Mouse (Mus musculus) intestine, embryonic 14.5 days (tissue): ENCODE measurements around the gene Fbxl14. TPM values are rescaled to one million over a fixed set of nuclear protein-coding genes. Genes with fewer than 3 reads are reported as not detected.
A peak's percentile ranks its signal among the peaks of the same experiment; 100 is the strongest.
"Not testable (repeated sequence)": the region's sequence is repeated elsewhere in the genome, so short reads cannot be mapped to it uniquely, and the experiment has no call there.

ENCODE experiments used
- ATAC-seq: fragments of 200-750 bp; cut with Nextera tagmentation; replicated peaks from 2 replicates; pipeline ENCODE4 v1.8.0; 2017; ENCODE audit warnings: low read depth, moderate number of reproducible peaks, moderate TSS enrichment, moderate library complexity; ENCODE audit not compliant: low FRiP score, low TSS enrichment
- DNase-seq: peaks from one replicate; pipeline ENCODE4 v3.0.0-alpha.2; 2018; ENCODE audit warnings: low spot score
- H3K27ac ChIP-seq: fragments of 300-500 bp; sonication (generic); 2 replicates; pipeline ENCODE4 v1.5.1; 2014; ENCODE audit warnings: low read depth, mild to moderate bottlenecking, control low read depth
- H3K27me3 ChIP-seq: fragments of 300-500 bp; sonication (generic); replicated peaks from 2 replicates; pipeline ENCODE4 v1.6.1; 2014; ENCODE audit warnings: low read length, control low read depth; ENCODE audit not compliant: control insufficient read depth, insufficient read depth
- H3K36me3 ChIP-seq: fragments of 300-500 bp; sonication (generic); 2 replicates; pipeline ENCODE4 v1.6.1; 2014; ENCODE audit warnings: low read length, control low read depth; ENCODE audit not compliant: control insufficient read depth, insufficient read depth
- H3K4me1 ChIP-seq: fragments of 300-500 bp; sonication (generic); replicated peaks from 2 replicates; pipeline ENCODE4 v1.6.1; 2014; ENCODE audit warnings: low read length, control low read depth, mixed read lengths; ENCODE audit not compliant: control insufficient read depth, insufficient read depth
- H3K4me2 ChIP-seq: fragments of 300-500 bp; sonication (generic); 2 replicates; pipeline ENCODE4 v1.6.1; 2014; ENCODE audit warnings: low read length
- H3K4me3 ChIP-seq: fragments of 300-500 bp; sonication (generic); 2 replicates; pipeline ENCODE4 v1.5.1; 2014; ENCODE audit warnings: low read depth, low read length, control low read depth, mixed read lengths
- H3K9ac ChIP-seq: fragments of 300-500 bp; sonication (generic); 2 replicates; pipeline ENCODE4 v1.6.1; 2014; ENCODE audit warnings: mild to moderate bottlenecking, low read length
- H3K9me3 ChIP-seq: fragments of 300-500 bp; sonication (generic); 2 replicates; pipeline ENCODE4 v1.6.1; 2016; ENCODE audit warnings: low read length, control low read depth; ENCODE audit not compliant: control insufficient read depth
- WGBS: fragments of 180-500 bp; shearing (Covaris S2); extraction: QIAGEN DNeasy Blood & Tissue Kit; methylation state at CpG from one replicate; pipeline ENCODE4 v1.1.7; 2014; 5-methylcytosine and 5-hydroxymethylcytosine counted together
- polyA plus RNA-seq: library from polyadenylated mRNA; unstranded; fragments of >200 nt; fragmentation: Nextera tagmentation; extraction: Ambion mirVana; gene quantifications from 2 replicates; pipeline ENCODE4 v1.2.1, GENCODE M21; 2014

Gene Fbxl14
- polyA plus RNA-seq, 1 experiment from 2014 or later = 6.4 TPM

DNA sequence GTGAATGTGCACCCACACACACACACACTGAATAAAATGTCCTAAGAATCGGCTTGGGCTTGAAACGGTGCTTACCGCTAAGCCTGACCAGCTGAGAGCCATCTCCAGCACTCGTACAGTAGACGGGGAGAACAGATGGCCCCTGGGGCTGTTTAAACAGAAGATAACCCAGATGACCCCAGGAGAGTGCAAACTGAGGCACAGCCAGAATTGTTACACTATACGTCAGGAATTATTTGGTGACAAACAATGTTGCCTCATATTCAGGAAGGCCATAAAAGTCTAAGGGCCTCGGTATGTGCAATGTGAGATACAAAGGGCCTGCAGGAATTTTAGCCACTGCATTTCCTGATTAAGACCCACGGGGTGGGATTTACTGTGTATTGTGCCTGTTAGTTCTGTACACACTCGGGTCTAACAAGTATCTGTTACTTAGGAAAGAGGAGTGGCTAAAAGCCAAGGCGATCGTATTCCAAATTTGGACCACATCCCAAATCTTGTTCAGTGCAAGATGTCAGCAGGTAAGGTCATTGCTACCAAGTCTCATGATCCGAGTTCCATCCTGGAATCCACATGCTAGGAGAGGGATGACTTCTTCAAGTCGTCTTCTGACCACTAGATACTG, 1.7 kb upstream of the Fbxl14 start:
- Histone ChIP-seq H3K36me3 (no peaks in the 10 kb centered on the region), H3K4me2 (peak overlapping the region; percentile 96), H3K27me3 (no peaks in the 10 kb centered on the region), H3K9me3 (no peaks in the 10 kb centered on the region), H3K27ac (0 out of 2 replicates have a peak overlapping the region, but pooled peaks have one; percentile 99), H3K4me3 (no peak overlapping the region), H3K9ac (no peak overlapping the region), H3K4me1 (peaks cover 24% of the 10 kb centered on the region)
- 20% methylated on average over 13 of the region's 13 CpGs for WGBS
- ATAC-seq (no peak), DNase-seq (no peak)

DNA sequence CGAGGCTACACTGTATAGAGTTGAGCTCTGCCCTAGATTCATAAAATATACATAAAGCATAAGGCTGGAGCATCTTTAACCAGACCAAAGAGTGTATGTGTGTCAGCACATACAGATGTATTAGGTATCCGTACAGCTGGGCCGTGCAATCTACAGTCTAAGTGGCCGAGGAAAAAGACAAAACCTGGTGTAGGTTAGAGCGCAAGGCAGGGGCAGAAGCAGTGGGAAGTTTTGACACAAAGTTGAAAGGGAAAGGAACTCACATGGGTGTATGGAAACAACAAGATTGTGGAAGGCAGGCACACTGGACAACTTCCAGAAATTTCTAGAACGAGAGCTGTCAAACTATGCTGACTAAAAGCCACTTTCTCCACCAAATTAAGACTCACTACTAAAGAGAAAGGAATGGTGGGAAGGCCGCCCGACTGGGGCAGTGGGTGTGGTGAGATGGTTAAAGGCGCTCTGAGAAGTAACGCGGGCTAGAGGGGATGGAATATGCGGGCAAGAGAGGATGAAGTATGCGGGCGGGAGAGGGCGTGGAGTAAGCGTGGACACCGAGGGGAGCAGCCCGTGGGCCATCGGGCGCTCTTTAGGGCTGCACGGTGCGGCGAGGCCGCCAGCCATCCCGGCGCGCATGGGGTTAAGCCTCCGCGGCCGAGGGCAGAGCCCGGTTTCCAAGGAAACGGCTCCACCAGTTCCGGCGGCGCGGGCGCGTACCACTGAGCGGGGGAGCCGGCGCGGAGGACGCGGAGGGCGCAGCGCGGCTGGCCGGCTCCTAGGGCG, 717 bp upstream of the Fbxl14 start:
- H3K4me1 ChIP-seq = peaks cover 30% of the 10 kb centered on the region
- H3K4me2 ChIP-seq = peak overlapping the region; percentile 96
- H3K27me3 ChIP-seq = no peaks in the 10 kb centered on the region
- H3K4me3 ChIP-seq = peak overlapping the region; percentile 81
- WGBS = 1% methylated on average over 49 of the region's 49 CpGs
- H3K36me3 ChIP-seq = peaks cover 5% of the 10 kb centered on the region
- peak overlapping the region; percentile 95 for H3K9ac ChIP-seq
- ATAC-seq (peak; percentile 92), DNase-seq (peak; percentile 88)
- peak overlapping the region; percentile 99 for H3K27ac ChIP-seq
- H3K9me3 ChIP-seq = no peaks in the 10 kb centered on the region

GRCm38 (mm10) chr6:119479876-119480705, 623 bp downstream of the Fbxl14 start:
- peaks cover 7% of the 10 kb centered on the region for H3K36me3 ChIP-seq
- peak overlapping the region; percentile 99 for H3K27ac ChIP-seq
- ATAC-seq (peak; percentile 37), DNase-seq (peak; percentile 84)
- under 1% methylated on average over 70 of the region's 70 CpGs for WGBS
- peak overlapping the region; percentile 96 for H3K4me2 ChIP-seq
- H3K9ac ChIP-seq = peak overlapping the region; percentile 95
- H3K9me3 ChIP-seq = no peaks in the 10 kb centered on the region
- H3K27me3 ChIP-seq = no peaks in the 10 kb centered on the region
- H3K4me1 ChIP-seq = peaks cover 39% of the 10 kb centered on the region
- H3K4me3 ChIP-seq = peak overlapping the region; percentile 81

DNA sequence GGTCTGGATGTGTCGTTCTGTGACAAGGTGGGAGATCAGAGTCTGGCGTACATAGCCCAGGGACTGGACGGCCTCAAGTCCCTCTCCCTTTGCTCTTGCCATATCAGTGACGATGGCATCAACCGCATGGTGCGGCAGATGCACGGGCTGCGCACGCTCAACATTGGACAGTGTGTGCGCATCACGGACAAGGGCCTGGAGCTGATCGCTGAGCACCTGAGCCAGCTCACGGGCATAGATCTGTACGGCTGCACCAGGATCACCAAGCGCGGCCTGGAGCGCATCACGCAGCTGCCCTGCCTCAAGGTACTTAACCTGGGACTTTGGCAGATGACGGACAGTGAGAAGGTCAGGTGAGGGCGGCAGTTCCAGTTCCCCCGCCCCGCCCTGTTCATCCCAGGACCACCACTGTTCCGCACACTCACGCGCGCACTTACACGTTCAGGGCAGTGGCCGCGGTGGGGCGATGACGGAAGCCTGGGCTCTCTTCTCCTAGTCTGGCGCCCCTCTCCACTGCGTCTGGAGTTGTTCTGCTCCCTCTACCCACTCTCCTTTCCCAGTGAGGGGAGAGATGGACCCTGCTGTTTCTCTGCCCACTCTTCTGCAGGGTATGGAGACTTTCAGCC, 1.4 kb downstream of the Fbxl14 start:
- no peaks in the 10 kb centered on the region for H3K9me3 ChIP-seq
- peaks cover 46% of the 10 kb centered on the region for H3K4me1 ChIP-seq
- DNase-seq = peak; percentile 80
- no peak for ATAC-seq
- H3K4me2 ChIP-seq = peak overlapping the region; percentile 96
- H3K27ac ChIP-seq = no peak overlapping the region
- WGBS = 1% methylated on average over 33 of the region's 33 CpGs
- H3K9ac ChIP-seq = peak overlapping the region; percentile 95
- no peaks in the 10 kb centered on the region for H3K27me3 ChIP-seq
- H3K36me3 ChIP-seq = peaks cover 7% of the 10 kb centered on the region
- H3K4me3 ChIP-seq = peak overlapping the region; percentile 81

GRCm38 (mm10) chr6:119481741-119482390, 2.4 kb downstream of the Fbxl14 start:
- H3K9me3 ChIP-seq, H3K9ac ChIP-seq, H3K27me3 ChIP-seq, DNase-seq, H3K27ac ChIP-seq, H3K36me3 ChIP-seq, ATAC-seq: not testable (repeated sequence)
- Histone ChIP-seq H3K4me3 (peak overlapping the region; percentile 81), H3K4me1 (peaks cover 46% of the 10 kb centered on the region), H3K4me2 (peak overlapping the region; percentile 96)
- 5% methylated on average over 10 of the region's 10 CpGs for WGBS

DNA sequence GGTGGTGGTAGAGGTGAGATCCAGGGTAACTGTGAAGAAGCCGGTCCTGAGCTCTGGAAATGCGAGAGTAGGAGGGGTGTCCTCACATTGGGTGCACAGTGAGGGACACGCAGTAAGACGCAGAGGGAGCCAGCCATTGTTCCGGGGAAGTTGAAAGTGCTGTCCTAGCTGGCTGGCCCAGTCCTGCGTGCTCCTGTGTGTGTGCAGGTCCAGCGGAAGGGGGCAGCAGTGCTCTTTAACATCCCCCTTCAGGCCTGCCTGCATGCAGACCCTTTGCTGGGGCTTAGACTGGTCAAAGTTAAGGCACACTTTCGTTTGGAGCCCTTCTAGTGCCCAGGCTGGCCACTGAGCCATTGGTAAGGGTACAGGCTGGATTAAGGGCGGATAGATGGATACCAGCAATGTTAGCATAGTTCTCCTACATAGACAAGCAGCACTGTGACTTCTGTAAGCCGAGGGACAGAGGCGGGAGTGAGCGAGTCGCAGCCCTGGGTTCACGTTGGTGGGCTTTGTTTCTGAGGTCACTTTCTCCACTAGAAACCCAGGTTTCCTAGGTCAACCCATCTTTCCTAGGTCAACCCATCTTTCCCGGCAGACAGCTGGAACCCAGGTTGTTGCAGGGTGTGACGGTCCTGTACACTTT, 3.6 kb downstream of the Fbxl14 start:
- Histone ChIP-seq H3K9ac (0 out of 2 replicates have a peak overlapping the region, but pooled peaks have one; percentile 2), H3K9me3 (no peaks in the 10 kb centered on the region), H3K4me2 (peak overlapping the region; percentile 96), H3K27me3 (no peaks in the 10 kb centered on the region), H3K4me3 (peak overlapping the region; percentile 8; the same call in 1 of the 2 replicates), H3K27ac (no peak overlapping the region), H3K36me3 (peaks cover 7% of the 10 kb centered on the region), H3K4me1 (peaks cover 36% of the 10 kb centered on the region)
- ATAC-seq = no peak
- WGBS = 43% methylated on average over 16 of the region's 16 CpGs
- peak; percentile 77 for DNase-seq

DNA sequence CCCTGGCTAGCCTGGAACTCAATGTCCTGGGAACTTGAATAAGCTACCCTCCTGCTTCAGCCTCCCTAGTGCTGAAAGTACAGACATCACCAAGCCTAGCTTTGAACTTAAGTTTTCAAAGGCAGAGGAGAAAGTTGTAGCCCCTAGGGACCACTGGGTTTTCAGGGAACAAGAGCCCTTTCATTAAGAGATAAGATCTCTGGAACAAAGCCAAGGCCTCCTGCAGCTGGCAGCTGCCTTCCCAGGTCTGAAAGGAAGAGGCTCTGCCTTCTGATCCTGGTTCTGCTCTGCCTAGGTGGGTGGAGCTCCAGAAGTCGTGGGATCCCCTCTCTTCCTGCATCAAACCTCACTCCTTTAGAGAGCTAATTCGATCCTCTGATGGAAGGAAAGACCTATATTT, 6.0 kb downstream of the Fbxl14 start:
- no peak overlapping the region for H3K9ac ChIP-seq
- H3K4me1 ChIP-seq = peaks cover 32% of the 10 kb centered on the region
- H3K27ac ChIP-seq = no peak overlapping the region
- peaks cover 7% of the 10 kb centered on the region for H3K36me3 ChIP-seq
- H3K9me3 ChIP-seq = no peaks in the 10 kb centered on the region
- ATAC-seq (no peak), DNase-seq (no peak)
- H3K27me3 ChIP-seq = no peaks in the 10 kb centered on the region
- no peak overlapping the region for H3K4me3 ChIP-seq
- WGBS = 19% methylated on average over 2 of the region's 2 CpGs
- H3K4me2 ChIP-seq = no peak overlapping the region
